Mouse (Mus musculus) kidney, adult 9 months (tissue): ENCODE results near the gene Ankrd33.
A peak's percentile ranks its signal among the peaks of the same experiment; 100 is the strongest.

Experiments
- DNase-seq: peaks from one replicate; pipeline ENCODE4 v3.0.0; 2022

The Ankrd33 gene

GRCm38 (mm10) chr15:101115511-101116110 lies at the start of gene Ankrd33:
Ankrd33 (plus strand) TSS chr15:101115755.
- DNase-seq: no peak

GRCm38 (mm10) chr15:101066364-101066847 lies 49.1 kb upstream of the Ankrd33 start:
- no peak for DNase-seq

- peak; percentile 79 for DNase-seq
These were observed 48.4 kb upstream of the Ankrd33 start for GRCm38 (mm10) chr15:101066920-101067696.

GRCm38 (mm10) chr15:101068029-101068428 lies 47.5 kb upstream of the Ankrd33 start:
- no peak for DNase-seq

- DNase-seq: peak; percentile 77
These were observed 46.9 kb upstream of the Ankrd33 start for GRCm38 (mm10) chr15:101068671-101069070.

GRCm38 (mm10) chr15:101069641-101070190 lies 45.8 kb upstream of the Ankrd33 start:
- peak; percentile 93 for DNase-seq

- peak; percentile 80 for DNase-seq
These were observed 44.8 kb upstream of the Ankrd33 start for GRCm38 (mm10) chr15:101070762-101071161.

GRCm38 (mm10) chr15:101072736-101073135 lies 42.8 kb upstream of the Ankrd33 start:
- peak; percentile 57 for DNase-seq

GRCm38 (mm10) chr15:101074067-101074466 lies 41.5 kb upstream of the Ankrd33 start:
- DNase-seq: peak; percentile 46

- DNase-seq: peak; percentile 91
These were observed 40.4 kb upstream of the Ankrd33 start for GRCm38 (mm10) chr15:101075150-101075549.

- DNase-seq: peak; percentile 58
These were observed 39.9 kb upstream of the Ankrd33 start for GRCm38 (mm10) chr15:101075656-101076055.

- peak; percentile 65 for DNase-seq
These were observed 39.2 kb upstream of the Ankrd33 start for GRCm38 (mm10) chr15:101076071-101077000.

GRCm38 (mm10) chr15:101077001-101077812 lies 38.3 kb upstream of the Ankrd33 start:
- DNase-seq: peak; percentile 44

GRCm38 (mm10) chr15:101077813-101078730 lies 37.5 kb upstream of the Ankrd33 start, which contains the start of gene Fignl2:
Fignl2 (minus strand) TSS chr15:101078567.
- DNase-seq: peak; percentile 61

- peak; percentile 98 for DNase-seq
These were observed 36.8 kb upstream of the Ankrd33 start for GRCm38 (mm10) chr15:101078731-101079156.

GRCm38 (mm10) chr15:101080031-101080520 lies 35.5 kb upstream of the Ankrd33 start:
- DNase-seq: no peak

- no peak for DNase-seq
These were observed 34.5 kb upstream of the Ankrd33 start for GRCm38 (mm10) chr15:101081035-101081548.

GRCm38 (mm10) chr15:101082236-101082635 lies 33.3 kb upstream of the Ankrd33 start:
- DNase-seq: no peak

GRCm38 (mm10) chr15:101084499-101084898 lies 31.1 kb upstream of the Ankrd33 start:
- DNase-seq: no peak

- DNase-seq: no peak
These were observed 29.1 kb upstream of the Ankrd33 start for GRCm38 (mm10) chr15:101086451-101086850.
